Mouse (Mus musculus): Measurements from ENCODE around the gene Gfm2. TPM values are rescaled to one million over a fixed set of nuclear protein-coding genes. Genes with fewer than 3 reads are reported as not detected.

Gene Gfm2
- polyA plus RNA-seq, 1 experiment from 2014 or later: 12.7 TPM

DNA sequence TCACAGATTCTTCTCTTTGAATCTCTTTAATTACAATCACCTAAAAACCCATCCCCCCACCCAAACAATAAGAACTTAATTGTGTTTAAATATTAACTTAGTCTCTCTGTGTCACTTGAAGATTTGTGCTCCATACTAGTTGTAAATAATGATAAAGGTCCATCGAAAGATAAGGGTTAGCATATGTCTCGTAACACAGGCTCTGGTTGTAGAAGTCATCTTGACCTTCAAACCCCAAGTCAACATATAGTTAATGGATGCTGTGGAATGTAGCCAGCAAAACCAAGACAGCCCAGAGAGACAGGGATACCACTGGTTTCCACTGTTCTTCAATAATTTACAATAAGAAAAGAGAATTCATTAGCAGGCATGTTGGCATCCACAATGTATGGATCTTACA is 46.4 kb downstream of the Gfm2 start:
- H3K9ac ChIP-seq (ENCODE audit: low read length): no peak overlapping the region
- no peaks in the 10 kb centered on the region for H3K9me3 ChIP-seq (ENCODE audit: control insufficient read depth, low read length)
- H3K4me1 ChIP-seq (replicated peaks; ENCODE audit: control insufficient read depth, insufficient read depth): no peaks in the 10 kb centered on the region
- no peak overlapping the region for H3K27ac ChIP-seq (replicated peaks)
- H3K27me3 ChIP-seq (ENCODE audit: control insufficient read depth, insufficient read depth, low read length): no peaks in the 10 kb centered on the region
- ATAC-seq (ENCODE audit: low FRiP score, low TSS enrichment) (no peak), DNase-seq (ENCODE audit: low spot score) (no peak)
- H3K4me2 ChIP-seq (replicated peaks; ENCODE audit: low read depth): no peak overlapping the region
- no peak overlapping the region for H3K4me3 ChIP-seq (ENCODE audit: low read depth, low read length)
- WGBS: 72% methylated on average over 2 of the region's 2 CpGs
- TF ChIP-seq EP300 (optimal IDR thresholded peaks at IDR 0.05) (no peak), CTCF (IDR thresholded peaks at IDR 0.05; ENCODE audit: low read depth) (no peak)
- peaks cover 5% of the 10 kb centered on the region for H3K36me3 ChIP-seq (ENCODE audit: control insufficient read depth, insufficient read depth, low read length)

DNA sequence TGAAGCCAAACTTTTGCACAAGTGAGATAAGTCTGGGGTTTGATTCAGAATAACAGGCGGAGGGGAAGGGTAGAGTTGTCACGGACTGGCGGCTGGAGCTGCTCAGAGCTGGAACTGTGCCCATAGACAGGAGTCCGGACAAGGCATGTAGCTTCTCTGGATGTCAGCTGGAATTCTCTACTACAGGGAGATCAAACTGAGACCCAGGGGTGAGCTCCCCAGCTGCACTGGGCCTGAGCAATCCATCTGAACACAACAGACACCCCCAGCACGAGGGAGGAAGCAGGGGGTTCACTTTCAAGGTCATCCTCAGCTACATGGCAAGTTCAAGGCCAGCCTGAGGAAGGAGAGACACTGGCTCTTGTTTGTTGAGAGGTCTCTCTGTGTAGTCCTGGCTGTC is 46.9 kb downstream of the Gfm2 start:
- DNase-seq (ENCODE audit: low spot score) (no peak), ATAC-seq (ENCODE audit: low FRiP score, low TSS enrichment) (no peak)
- H3K36me3 ChIP-seq (ENCODE audit: control insufficient read depth, insufficient read depth, low read length): peaks cover 4% of the 10 kb centered on the region; the same call in 1 of the 2 replicates
- no peaks in the 10 kb centered on the region for H3K27me3 ChIP-seq (ENCODE audit: control insufficient read depth, insufficient read depth, low read length)
- H3K4me3 ChIP-seq (ENCODE audit: low read depth, low read length): no peak overlapping the region
- no peak overlapping the region for H3K4me2 ChIP-seq (replicated peaks; ENCODE audit: low read depth)
- H3K9me3 ChIP-seq (ENCODE audit: control insufficient read depth, low read length): no peaks in the 10 kb centered on the region
- whole genome bisulfite sequencing: 33% methylated on average over 5 of the region's 5 CpGs
- H3K4me1 ChIP-seq (replicated peaks; ENCODE audit: control insufficient read depth, insufficient read depth): no peaks in the 10 kb centered on the region
- no peak overlapping the region for H3K9ac ChIP-seq (ENCODE audit: low read length)
- H3K27ac ChIP-seq (replicated peaks): no peak overlapping the region
- TF ChIP-seq EP300 (optimal IDR thresholded peaks at IDR 0.05): no peak
- no peak for TF ChIP-seq CTCF (IDR thresholded peaks at IDR 0.05; ENCODE audit: low read depth)

DNA sequence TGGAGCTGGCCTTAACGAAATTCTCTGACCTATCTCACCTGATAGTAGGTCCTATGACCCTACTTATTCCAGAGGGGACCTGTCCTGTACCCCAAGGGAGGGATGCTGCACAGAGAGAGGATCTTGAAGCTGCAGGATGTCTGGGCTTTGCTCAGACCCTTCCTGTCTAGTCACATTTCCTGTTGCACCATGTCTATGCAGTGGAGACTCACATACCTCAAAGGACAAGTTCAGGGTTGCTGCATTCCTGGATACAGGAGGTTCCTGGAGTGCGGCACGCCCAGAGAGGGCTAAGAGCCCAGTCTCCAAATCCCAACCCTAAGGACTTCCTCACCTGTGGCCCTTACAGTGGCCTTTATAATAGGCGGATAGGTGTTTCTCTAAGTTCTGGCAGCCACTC is 48.6 kb downstream of the Gfm2 start:
- no peak for DNase-seq (ENCODE audit: low spot score)

DNA sequence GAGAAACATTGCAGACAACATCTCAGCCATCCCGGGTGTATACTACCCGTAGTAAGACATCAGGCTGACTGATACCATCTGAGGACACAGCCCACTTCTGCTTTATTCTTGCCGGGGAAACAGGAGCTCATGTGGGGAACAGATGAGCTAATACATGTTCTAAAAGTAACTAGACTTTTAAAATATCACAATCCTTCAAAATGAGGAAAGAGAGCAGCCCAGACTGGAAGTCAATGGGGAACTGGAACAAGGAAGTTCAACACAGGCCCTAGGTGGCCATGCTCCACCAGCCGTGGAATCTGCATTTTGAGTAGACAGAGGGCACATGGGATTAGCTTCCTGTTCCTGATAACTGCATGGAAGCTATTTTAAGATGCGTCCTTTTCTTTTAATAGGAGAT is 50.0 kb downstream of the Gfm2 start:
- DNase-seq (ENCODE audit: low spot score) (no peak), ATAC-seq (ENCODE audit: low FRiP score, low TSS enrichment) (no peak)
- Histone ChIP-seq H3K4me3 (ENCODE audit: low read depth, low read length) (no peak overlapping the region), H3K9me3 (ENCODE audit: control insufficient read depth, low read length) (no peaks in the 10 kb centered on the region), H3K4me2 (replicated peaks; ENCODE audit: low read depth) (no peak overlapping the region), H3K4me1 (replicated peaks; ENCODE audit: control insufficient read depth, insufficient read depth) (no peaks in the 10 kb centered on the region), H3K27ac (replicated peaks) (no peak overlapping the region), H3K36me3 (ENCODE audit: control insufficient read depth, insufficient read depth, low read length) (no peaks in the 10 kb centered on the region), H3K9ac (ENCODE audit: low read length) (no peak overlapping the region), H3K27me3 (ENCODE audit: control insufficient read depth, insufficient read depth, low read length) (no peaks in the 10 kb centered on the region)
- TF ChIP-seq EP300 (optimal IDR thresholded peaks at IDR 0.05): no peak
- TF ChIP-seq CTCF (IDR thresholded peaks at IDR 0.05; ENCODE audit: low read depth): no peak
- 81% methylated on average over 5 of the region's 5 CpGs for WGBS

More for the DNA sequence above, 48.6 kb downstream of the Gfm2 start:
- Histone ChIP-seq H3K9me3 (ENCODE audit: control insufficient read depth, low read length) (no peaks in the 10 kb centered on the region), H3K4me2 (replicated peaks; ENCODE audit: low read depth) (no peak overlapping the region), H3K27me3 (ENCODE audit: control insufficient read depth, insufficient read depth, low read length) (no peaks in the 10 kb centered on the region), H3K4me1 (replicated peaks; ENCODE audit: control insufficient read depth, insufficient read depth) (no peaks in the 10 kb centered on the region), H3K27ac (replicated peaks) (no peak overlapping the region), H3K4me3 (ENCODE audit: low read depth, low read length) (no peak overlapping the region), H3K9ac (ENCODE audit: low read length) (no peak overlapping the region), H3K36me3 (ENCODE audit: control insufficient read depth, insufficient read depth, low read length) (no peaks in the 10 kb centered on the region; the same call in 1 of the 2 replicates)
- no peak for ATAC-seq (ENCODE audit: low FRiP score, low TSS enrichment)
- TF ChIP-seq EP300 (optimal IDR thresholded peaks at IDR 0.05) (no peak), CTCF (IDR thresholded peaks at IDR 0.05; ENCODE audit: low read depth) (no peak)
- WGBS: 82% methylated on average over 4 of the region's 4 CpGs

DNA sequence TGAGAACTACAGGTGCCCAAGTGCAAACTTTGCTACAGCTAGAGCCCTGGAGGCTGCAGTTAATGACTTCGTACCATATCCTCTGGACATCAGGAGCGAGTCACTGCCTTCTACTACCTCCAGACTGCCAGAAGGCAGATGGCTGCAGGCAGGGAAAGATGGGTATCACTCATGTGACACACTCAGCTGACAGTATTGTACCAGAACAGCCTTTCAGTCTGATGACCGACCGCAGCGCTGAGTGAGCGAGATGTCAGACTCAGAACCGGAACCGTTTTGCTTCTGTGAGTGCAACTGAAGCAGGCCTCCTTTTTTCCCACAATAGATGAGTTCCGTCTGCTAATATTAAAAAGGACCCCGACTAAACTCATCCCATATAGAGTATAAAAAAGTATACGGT is 54.9 kb downstream of the Gfm2 start:
- Histone ChIP-seq H3K4me3 (ENCODE audit: low read depth, low read length) (no peak overlapping the region), H3K4me1 (replicated peaks; ENCODE audit: control insufficient read depth, insufficient read depth) (no peaks in the 10 kb centered on the region), H3K36me3 (ENCODE audit: control insufficient read depth, insufficient read depth, low read length) (no peaks in the 10 kb centered on the region), H3K9me3 (ENCODE audit: control insufficient read depth, low read length) (no peaks in the 10 kb centered on the region), H3K27me3 (ENCODE audit: control insufficient read depth, insufficient read depth, low read length) (no peaks in the 10 kb centered on the region), H3K4me2 (replicated peaks; ENCODE audit: low read depth) (no peak overlapping the region), H3K9ac (ENCODE audit: low read length) (no peak overlapping the region), H3K27ac (replicated peaks) (no peak overlapping the region)
- DNase-seq (ENCODE audit: low spot score) (no peak), ATAC-seq (ENCODE audit: low FRiP score, low TSS enrichment) (no peak)
- TF ChIP-seq EP300 (optimal IDR thresholded peaks at IDR 0.05) (no peak), CTCF (IDR thresholded peaks at IDR 0.05; ENCODE audit: low read depth) (no peak)
- WGBS: 89% methylated on average over 11 of the region's 11 CpGs

DNA sequence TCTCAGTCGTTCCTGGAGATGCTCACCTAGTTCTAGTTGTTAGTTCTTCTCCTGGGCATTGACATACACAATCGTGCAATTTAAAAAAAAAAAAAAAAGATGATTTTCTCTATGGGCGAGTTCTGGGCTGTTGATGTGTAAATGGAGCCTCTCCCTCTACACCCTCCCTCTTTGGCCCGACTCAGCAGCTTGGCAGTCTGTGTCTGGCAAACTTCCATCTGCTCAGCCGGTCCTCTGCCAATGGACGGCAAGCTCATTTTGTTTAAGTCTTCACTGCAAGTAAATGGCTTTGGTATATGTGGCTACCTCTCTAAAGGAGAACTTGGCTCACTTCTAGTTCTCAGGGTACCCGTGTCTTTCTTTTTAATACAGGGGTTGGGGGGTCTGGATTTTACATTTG is 55.7 kb downstream of the Gfm2 start:
- DNase-seq (ENCODE audit: low spot score): peak; percentile 42
- no peaks in the 10 kb centered on the region for H3K27me3 ChIP-seq (ENCODE audit: control insufficient read depth, insufficient read depth, low read length)
- TF ChIP-seq EP300 (optimal IDR thresholded peaks at IDR 0.05): no peak
- no peak for TF ChIP-seq CTCF (IDR thresholded peaks at IDR 0.05; ENCODE audit: low read depth)

More for the DNA sequence above, 55.7 kb downstream of the Gfm2 start:
- no peak for ATAC-seq (ENCODE audit: low FRiP score, low TSS enrichment)
- WGBS: 42% methylated on average over 7 of the region's 7 CpGs
- no peaks in the 10 kb centered on the region for H3K4me1 ChIP-seq (replicated peaks; ENCODE audit: control insufficient read depth, insufficient read depth)
- H3K27ac ChIP-seq (replicated peaks): no peak overlapping the region
- H3K9me3 ChIP-seq (ENCODE audit: control insufficient read depth, low read length): no peaks in the 10 kb centered on the region
- no peak overlapping the region for H3K4me2 ChIP-seq (replicated peaks; ENCODE audit: low read depth)
- no peaks in the 10 kb centered on the region for H3K36me3 ChIP-seq (ENCODE audit: control insufficient read depth, insufficient read depth, low read length)
- H3K9ac ChIP-seq (ENCODE audit: low read length): no peak overlapping the region
- no peak overlapping the region for H3K4me3 ChIP-seq (ENCODE audit: low read depth, low read length)

All from stomach, postnatal 0 days (tissue).